Mouse (Mus musculus) bone marrow macrophage, adult 2 months (primary cell): ENCODE results near the gene Fam219a.

Experiments used
- CTCF ChIP-seq: IDR thresholded peaks from 2 replicates; pipeline ENCODE4 v1.5.1; 2012; ENCODE audit warnings: low read depth, mild to moderate bottlenecking, low read length, moderate library complexity
- POLR2A ChIP-seq: IDR thresholded peaks from 2 replicates; pipeline ENCODE4 v1.6.1; 2012; ENCODE audit warnings: mild to moderate bottlenecking, low read depth, low read length, borderline replicate concordance

GRCm38 (mm10) chr4:41566123-41566522 lies 3.2 kb downstream of the Fam219a start:
- no peak for TF ChIP-seq POLR2A
- TF ChIP-seq CTCF: no peak
